ENCODE assay signal across 24 mouse cellular contexts in the genomic region with DNA sequence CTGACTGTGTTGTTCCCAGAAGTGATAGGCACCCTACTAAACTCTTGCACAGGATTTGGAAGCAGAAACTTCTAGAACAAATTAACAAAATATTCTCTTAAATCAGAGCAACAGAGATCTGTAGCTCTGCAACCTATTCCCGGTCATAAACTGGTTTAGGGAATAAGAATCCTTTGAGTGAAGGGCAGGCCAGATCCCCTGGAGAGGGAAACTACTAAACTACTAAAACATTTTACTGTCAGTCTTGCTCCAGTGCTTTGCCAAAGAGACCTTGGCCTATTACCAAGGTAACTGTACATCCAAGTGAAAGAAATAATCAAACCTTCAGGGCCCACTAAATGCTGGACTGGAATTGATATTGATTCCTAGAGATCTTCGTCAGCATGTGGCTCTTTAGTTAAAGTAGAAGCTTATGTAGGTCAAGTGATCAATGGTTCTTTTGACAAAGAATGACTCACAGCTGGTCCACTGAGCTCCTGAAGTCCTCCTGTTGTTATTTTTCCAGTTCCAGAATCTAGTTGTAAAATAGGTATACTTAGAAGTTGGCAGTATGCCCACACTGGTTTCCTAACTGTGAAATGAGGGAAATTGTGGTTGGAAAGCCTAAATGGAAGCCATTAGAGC.
DNase-seq lines count a peak whose midpoint lies in the region; TF ChIP-seq lines count a peak whose summit lies in the region.
"Had no signal": no experiment of that assay in that cellular context is flagged by ENCODE, and none has a peak within 500 bp of the region (broad histone marks: within the 10 kb centered on the region; RNA-seq: fewer than 3 reads in every experiment).

No protein-coding gene starts in this region.

- no peak overlapping the region for H3K4me3 ChIP-seq in kidney, adult 2 months (ENCODE audit: insufficient read depth, low read depth, low read length)
- H3K4me3 ChIP-seq: embryonic facial prominence, embryonic 15.5 days; gastrocnemius, adult 2 months; heart, embryonic 12.5 days; heart, embryonic 15.5 days; hindbrain, embryonic 12.5 days; intestine, embryonic 15.5 days had no signal

- TF ChIP-seq CTCF in kidney, adult 2 months (conservative IDR thresholded peaks at IDR 0.05; ENCODE audit: insufficient read depth, insufficient read length, low read depth, low read length): no peak

- no peak for TF ChIP-seq POLR2A in kidney, adult 2 months (IDR thresholded peaks at IDR 0.05; ENCODE audit: low read depth, low read length)

- no peaks in the 10 kb centered on the region for H3K4me1 ChIP-seq in kidney, adult 2 months (ENCODE audit: control insufficient read depth, insufficient read depth, low read length)
- H3K4me1 ChIP-seq: embryonic facial prominence, embryonic 15.5 days; heart, embryonic 12.5 days; heart, embryonic 15.5 days; hindbrain, embryonic 12.5 days; intestine, embryonic 15.5 days had no signal

- no peaks in the 10 kb centered on the region for H3K27me3 ChIP-seq in kidney, adult 2 months (replicated peaks; ENCODE audit: control insufficient read depth, insufficient read depth, low read length)
- H3K27me3 ChIP-seq: embryonic facial prominence, embryonic 15.5 days; heart, embryonic 12.5 days; heart, embryonic 15.5 days; hindbrain, embryonic 12.5 days; intestine, embryonic 15.5 days had no signal

- no peak overlapping the region for H3K27ac ChIP-seq in kidney, adult 2 months (ENCODE audit: insufficient read depth, low read depth, low read length)
- H3K27ac ChIP-seq: embryonic facial prominence, embryonic 15.5 days; gastrocnemius, adult 2 months; heart, embryonic 15.5 days; hindbrain, embryonic 12.5 days; intestine, embryonic 15.5 days had no signal

- no peaks in the 10 kb centered on the region for H3K36me3 ChIP-seq in kidney, adult 2 months (ENCODE audit: control insufficient read depth, insufficient read depth, low read length)
- H3K36me3 ChIP-seq: embryonic facial prominence, embryonic 15.5 days; heart, embryonic 12.5 days; heart, embryonic 15.5 days; hindbrain, embryonic 12.5 days; intestine, embryonic 15.5 days had no signal

- 57% methylated on average over 2 of the region's 2 CpGs for WGBS in kidney, adult 2 months

- DNase-seq in kidney, adult 2 months: peak; percentile 3
- no peak for DNase-seq in kidney, adult 11 months
- peak; percentile 55 for DNase-seq in Muller cell, postnatal 12 days (ENCODE audit: inconsistent ontology term)
- DNase-seq in NIH3T3 (ENCODE audit: low read depth): peak; percentile 6
- no peak for DNase-seq in embryo, embryonic 10.5 days (ENCODE audit: low spot score)
- DNase-seq in heart, postnatal 4 days: no peak
- DNase-seq: adrenal gland, postnatal 10 days; adrenal gland, postnatal 36 days; cerebellum, adult 11 months; cerebellum, adult 2 months; cerebellum, adult 9-11 months; cerebellum, postnatal 25 days; embryo, embryonic 11 days; forebrain, postnatal 0 days; gastrocnemius, adult 2 months; gastrocnemius, postnatal 14 days; heart, adult 18-20 months; heart, postnatal 10 days; heart, postnatal 36 days had no signal

Comparison
In these comparisons a context has a peak if more than half of its experiments do, and no peak if none do; other contexts are left out.
1. DNase-seq: peak in kidney, adult 2 months (single experiment), Muller cell, postnatal 12 days (single experiment) and NIH3T3 (single experiment); none in kidney, adult 11 months (single experiment), embryo, embryonic 10.5 days (single experiment) and heart, postnatal 4 days (single experiment).